Mouse (Mus musculus) left cerebral cortex, postnatal 25 days (tissue): ENCODE measurements around the gene Ptprm. TPM values are rescaled to one million over a fixed set of nuclear protein-coding genes. Genes with fewer than 3 reads are reported as not detected.

Experiments
- DNase-seq, 2 experiments: peaks; one replicate each; pipeline ENCODE4 v3.0.0; 2022; ENCODE audit warnings: low spot score in 2 of 2, mixed read lengths in 1 of 2
- intact Hi-C: fragments of 180-260 bp; cut with DNase I; formaldehyde crosslinking; loops from one replicate; pipeline ENCODE4 v1.15.1; 2025
- total RNA-seq, 2 experiments: library from RNA; stranded (reverse); gene quantifications; 2 replicates each; pipeline ENCODE4 v1.2.3; 2021

The Ptprm gene
- total RNA-seq, 2 experiments from 2014 or later, result 31.6 to 37.3 TPM

GRCm38 (mm10) chr17:67114842-67115241 is 239.4 kb downstream of the Ptprm start:
- no peak for DNase-seq
- intact Hi-C loops, result no loop called here

GRCm38 (mm10) chr17:67112679-67113078 is 241.6 kb downstream of the Ptprm start:
- intact Hi-C loops, result no loop called here

DNA sequence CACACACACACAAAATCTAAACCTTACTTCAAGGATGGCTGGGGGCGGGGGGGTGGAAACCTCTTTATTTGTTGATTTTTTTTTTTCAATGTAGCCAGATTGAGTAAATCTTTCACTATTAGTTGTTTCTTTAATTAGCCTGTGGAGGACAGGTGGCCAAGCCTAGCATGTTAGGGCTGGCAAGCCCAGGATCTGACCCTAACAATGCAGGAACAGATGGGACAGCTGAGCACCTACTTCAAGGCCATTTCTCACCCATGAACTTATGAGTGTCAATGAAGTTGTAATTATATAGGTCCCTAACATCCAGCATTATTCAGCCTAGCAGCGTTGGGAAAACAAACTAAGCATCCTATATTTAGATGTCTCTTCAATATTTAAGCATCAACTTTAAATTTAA is 248.1 kb downstream of the Ptprm start:
- no peak for DNase-seq
- intact Hi-C loops, result no loop called here

More at GRCm38 (mm10) chr17:67112679-67113078, 241.6 kb downstream of the Ptprm start:
- no peak for DNase-seq

DNA sequence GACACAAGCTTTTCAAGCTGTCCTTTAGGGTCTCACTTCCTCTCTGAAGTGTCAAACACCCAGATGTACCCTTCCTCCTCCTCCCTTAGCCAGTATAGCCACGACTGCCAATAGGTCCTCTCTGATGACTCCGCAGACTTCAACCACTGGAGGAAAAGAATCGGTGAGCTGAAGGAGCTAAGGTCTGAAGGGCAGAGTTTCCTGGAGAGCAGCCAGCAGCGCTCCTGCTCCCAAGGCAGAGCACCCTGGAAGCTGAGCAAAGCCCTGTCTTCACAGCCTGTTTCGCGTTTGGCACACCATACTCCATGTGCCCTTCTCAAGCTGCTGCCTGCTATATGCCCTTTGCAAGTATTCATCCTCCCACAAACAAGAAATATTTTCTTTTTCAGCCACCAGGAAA is 252.2 kb downstream of the Ptprm start:
- no peak for DNase-seq
- intact Hi-C loops, result no loop called here

DNA sequence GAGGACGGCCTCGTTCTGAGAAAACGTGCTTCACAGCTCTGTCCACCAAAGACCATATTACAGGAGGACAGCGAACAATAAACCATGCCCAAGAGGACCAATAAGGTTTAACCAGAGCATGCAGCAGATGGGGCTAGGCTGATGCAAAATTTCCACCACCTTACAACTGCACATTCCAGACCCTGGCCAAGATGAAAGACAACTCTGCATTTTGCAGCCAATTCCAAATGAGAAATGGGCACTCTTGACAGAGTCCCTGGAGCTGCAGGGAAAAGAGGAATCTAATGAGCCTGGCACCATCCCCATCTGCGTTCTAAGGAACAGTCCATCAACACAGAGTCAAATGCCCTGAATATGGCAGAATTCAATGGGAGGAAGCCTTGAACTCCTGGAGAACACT is 263.3 kb downstream of the Ptprm start:
- no peak for DNase-seq
- intact Hi-C loops, result no loop called here

DNA sequence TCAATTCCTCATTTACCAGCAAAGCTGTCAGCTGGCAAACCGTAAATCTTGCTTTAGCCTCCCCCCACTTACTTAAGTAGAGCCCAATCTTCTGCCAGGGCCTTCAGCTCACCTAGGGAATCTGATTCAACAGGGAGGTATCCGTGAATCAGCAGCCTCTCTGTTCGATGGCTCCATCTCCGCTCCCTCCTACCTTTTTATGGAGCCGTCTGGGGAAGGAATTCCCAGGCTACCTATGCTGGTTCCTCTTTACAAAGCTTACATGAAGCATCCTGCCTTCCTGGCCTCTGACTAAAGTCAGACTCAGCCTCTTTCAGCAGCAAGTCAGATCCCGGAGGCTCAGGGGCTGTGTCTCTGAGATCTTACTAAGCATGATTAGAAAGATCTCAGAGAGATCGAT is 264.1 kb downstream of the Ptprm start:
- intact Hi-C loops, result no loop called here
- DNase-seq, result no peak

- intact Hi-C loops, result no loop called here
- DNase-seq, result no peak
Observed at GRCm38 (mm10) chr17:67089611-67090010, 264.6 kb downstream of the Ptprm start.

DNA sequence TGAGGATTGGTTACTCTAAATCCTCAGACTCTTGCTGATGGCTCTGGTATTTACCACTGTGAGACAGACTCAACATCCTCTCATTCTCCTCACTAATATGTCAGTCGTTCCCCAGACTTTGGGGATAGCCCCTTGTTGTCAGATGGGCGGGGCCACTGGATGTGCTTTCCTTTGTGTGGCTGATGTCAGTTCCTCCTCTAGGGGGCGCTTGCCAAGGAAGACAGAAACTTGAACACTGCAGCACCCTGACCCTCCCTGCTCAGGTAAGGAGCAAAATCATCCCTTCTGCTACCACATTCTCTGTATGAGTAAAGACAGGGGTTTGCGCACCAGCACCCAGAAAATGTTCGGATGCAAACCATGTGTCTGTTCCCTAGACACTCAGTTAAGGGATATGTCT is 266.7 kb downstream of the Ptprm start:
- intact Hi-C loops, result no loop called here
- no peak for DNase-seq

DNA sequence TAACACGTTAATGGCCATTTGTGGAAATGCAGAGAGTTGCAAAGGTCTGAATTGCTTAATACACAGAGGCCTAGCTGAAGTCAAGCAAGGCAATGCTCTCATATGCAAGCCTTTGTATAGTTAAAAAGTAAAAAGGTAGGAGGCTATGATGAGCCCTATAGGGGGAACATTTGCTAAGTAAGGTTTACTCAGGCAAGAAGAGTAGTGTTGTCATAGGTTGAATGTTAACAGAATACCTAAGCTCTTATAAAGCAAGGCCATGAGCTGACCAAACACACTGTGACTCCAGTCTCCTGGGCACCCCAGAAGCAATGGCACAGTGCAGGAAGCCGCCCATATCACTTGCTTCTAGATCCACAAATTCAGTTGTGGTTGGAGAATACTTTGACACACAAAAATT is 267.4 kb downstream of the Ptprm start:
- intact Hi-C loops, result no loop called here
- DNase-seq, result no peak

GRCm38 (mm10) chr17:67084501-67084900 is 269.8 kb downstream of the Ptprm start:
- no peak for DNase-seq
- intact Hi-C loops, result no loop called here

GRCm38 (mm10) chr17:67084093-67084492 is 270.2 kb downstream of the Ptprm start:
- intact Hi-C loops, result no loop called here

GRCm38 (mm10) chr17:67079570-67079969 is 274.7 kb downstream of the Ptprm start:
- intact Hi-C loops, result loop anchor here (10.0 kb wide), 1 partner anchor 265 kb away; no protein-coding TSS in a partner anchor
- no peak for DNase-seq

More at GRCm38 (mm10) chr17:67084093-67084492, 270.2 kb downstream of the Ptprm start:
- DNase-seq, result no peak

- DNase-seq, result peak in 1 of 2 experiments; percentile 19
- intact Hi-C loops, result loop anchor here (10.0 kb wide), 1 partner anchor 271 kb away; no protein-coding TSS in a partner anchor
Observed at GRCm38 (mm10) chr17:67073580-67073979, 280.7 kb downstream of the Ptprm start.

DNA sequence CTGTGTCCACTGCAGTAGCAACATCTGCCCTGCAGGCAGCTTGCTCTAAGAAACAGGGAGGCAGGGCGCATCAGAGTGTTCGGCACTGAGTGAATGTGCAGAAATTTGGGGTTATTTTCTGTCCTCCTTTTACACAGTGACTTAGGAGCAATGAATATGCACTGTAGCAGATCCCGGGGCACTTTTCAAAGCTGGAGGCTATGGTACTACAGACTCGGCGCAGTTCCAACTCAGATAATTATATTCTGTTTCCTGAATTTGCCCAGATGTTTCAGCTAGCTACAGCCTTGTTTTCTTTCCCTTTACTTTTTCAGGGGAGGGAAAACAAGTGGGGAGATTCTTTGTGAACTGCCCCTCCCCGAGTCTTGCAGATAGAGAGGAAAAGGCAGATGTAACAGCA is 281.1 kb downstream of the Ptprm start:
- no peak for DNase-seq
- intact Hi-C loops, result loop anchor here (10.0 kb wide), 1 partner anchor 272 kb away; no protein-coding TSS in a partner anchor

- DNase-seq, result peak; percentile 17 to 30
- intact Hi-C loops, result loop anchor here (10.0 kb wide), 1 partner anchor 273 kb away; no protein-coding TSS in a partner anchor
Observed at GRCm38 (mm10) chr17:67071231-67072009, 282.8 kb downstream of the Ptprm start.

DNA sequence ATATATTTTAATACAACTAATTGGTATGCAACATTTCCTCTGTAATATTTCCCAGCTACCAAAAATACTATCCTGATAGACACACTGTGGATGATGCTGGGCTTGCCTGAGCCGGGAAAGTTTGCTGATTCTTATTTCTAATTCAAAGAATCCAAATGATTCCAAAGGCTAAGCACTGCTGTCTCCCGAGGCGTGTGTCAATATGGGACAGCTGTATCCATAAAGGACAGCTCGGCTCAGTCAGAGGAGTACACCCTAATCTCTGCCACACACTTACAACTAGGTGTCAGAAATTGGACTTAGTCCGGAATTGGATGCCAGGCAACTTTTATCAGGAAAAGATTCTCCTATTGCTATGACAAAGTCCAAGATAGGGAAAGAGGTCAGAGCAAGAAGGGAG is 290.6 kb downstream of the Ptprm start:
- intact Hi-C loops, result no loop called here
- no peak for DNase-seq

- intact Hi-C loops, result no loop called here
- no peak for DNase-seq
Observed at GRCm38 (mm10) chr17:67055681-67056080, 298.6 kb downstream of the Ptprm start.

- intact Hi-C loops, result no loop called here
- DNase-seq, result no peak
Observed at GRCm38 (mm10) chr17:67054202-67054601, 300.1 kb downstream of the Ptprm start.

- no peak for DNase-seq
- intact Hi-C loops, result no loop called here
Observed at GRCm38 (mm10) chr17:67052624-67053314, 301.5 kb downstream of the Ptprm start.

DNA sequence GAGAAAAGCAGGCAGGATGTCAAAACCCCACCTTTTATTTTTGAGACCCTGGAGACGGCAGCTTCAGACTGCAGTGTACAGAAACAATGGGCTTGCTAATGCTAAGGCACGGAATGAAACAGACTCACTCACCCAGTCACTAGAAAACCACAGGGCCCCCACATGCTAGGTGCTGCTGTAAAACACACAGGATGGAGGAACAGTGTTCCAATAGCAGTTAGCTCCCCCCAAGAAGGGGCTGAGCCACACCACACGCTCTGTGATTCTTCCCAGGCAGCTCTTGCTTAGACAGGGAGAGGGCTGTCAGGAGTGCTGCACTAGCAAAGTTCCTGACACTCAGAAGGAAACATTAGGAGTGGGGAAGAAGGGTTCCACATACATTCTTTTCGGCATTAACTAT is 306.6 kb downstream of the Ptprm start:
- DNase-seq, result no peak
- intact Hi-C loops, result no loop called here

DNA sequence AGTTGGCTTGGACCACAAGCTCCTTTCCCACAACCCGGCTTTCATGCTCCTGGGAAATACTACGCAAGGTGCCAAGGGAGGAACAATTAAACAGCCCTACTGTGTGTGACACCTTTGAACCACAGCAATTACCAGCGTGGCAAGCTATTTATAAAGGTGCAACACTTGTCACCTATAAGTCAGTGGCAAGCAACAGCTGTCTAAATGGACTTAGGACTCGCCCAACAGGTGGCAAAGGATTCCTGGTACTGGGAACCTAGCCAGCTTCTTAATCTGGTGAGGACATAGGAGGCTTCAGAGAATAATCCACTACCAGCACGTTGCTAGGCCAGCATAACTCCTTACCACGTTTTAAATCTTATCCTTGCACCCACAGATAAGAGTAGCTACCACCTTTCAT is 315.7 kb downstream of the Ptprm start:
- DNase-seq, result no peak
- intact Hi-C loops, result no loop called here
